Mouse (Mus musculus) heart, adult 2 months (tissue): ENCODE measurements at regions not wholly inside any gene's neighbourhood (a gene's known extent, or its start where the extent isn't known, plus 50 kb on each side); places are given as distances from the start of the nearest gene placed in this dataset.

Experiments
- CTCF ChIP-seq: fragments of 200-600 bp; IDR thresholded peaks from 2 replicates; pipeline ENCODE4 v1.8.1; 2022; ENCODE audit warnings: antibody characterized with exemption, mild to moderate bottlenecking, moderate library complexity
- EP300 ChIP-seq: fragments of 200-500 bp; IDR thresholded peaks from 2 replicates; pipeline ENCODE4 v1.6.1; 2011; ENCODE audit warnings: low read depth, low read length, control low read depth; ENCODE audit not compliant: insufficient read depth
- POLR2A ChIP-seq: fragments of 200-500 bp; IDR thresholded peaks from 2 replicates; pipeline ENCODE4 v1.6.1; 2011; ENCODE audit warnings: mild to moderate bottlenecking, low read depth, low read length, control low read depth; ENCODE audit not compliant: insufficient read depth

DNA sequence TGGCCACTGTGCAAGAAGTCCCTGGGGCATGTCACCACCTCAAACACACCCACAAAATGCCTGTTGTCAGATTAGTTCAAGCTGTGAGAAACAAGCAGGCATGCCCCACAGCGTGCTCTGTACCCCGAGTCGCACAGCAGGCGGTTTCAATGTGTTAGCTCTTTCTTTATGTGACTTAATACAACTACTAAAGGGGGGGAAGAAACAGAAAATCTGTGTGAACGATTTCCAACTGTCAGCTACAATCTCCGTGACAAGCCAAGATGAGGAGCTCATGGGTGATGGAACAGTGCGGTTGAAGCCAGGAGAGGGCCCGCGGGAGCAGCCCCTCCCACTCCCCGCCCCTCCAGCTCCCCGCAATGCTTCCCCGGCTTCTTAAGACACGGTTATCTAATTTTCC, 180.7 kb downstream of the Setd4 start:
- TF ChIP-seq CTCF = no peak
- no peak for TF ChIP-seq POLR2A
- TF ChIP-seq EP300 = no peak
